Mouse (Mus musculus) cortical plate, adult 2 months (tissue): ENCODE measurements around the gene Lrrn2. TPM values are rescaled to one million over a fixed set of nuclear protein-coding genes. Genes with fewer than 3 reads are reported as not detected.

Source experiments
- H3K27ac ChIP-seq: fragments of 200-500 bp; 2 replicates; pipeline ENCODE4 v1.5.1; 2012; ENCODE audit warnings: low read length, control low read depth, inconsistent platforms; ENCODE audit not compliant: insufficient read depth
- H3K4me1 ChIP-seq: fragments of 200-500 bp; 2 replicates; pipeline ENCODE4 v1.6.1; 2011; ENCODE audit warnings: low read length; ENCODE audit not compliant: control insufficient read depth, insufficient read depth
- H3K4me3 ChIP-seq: fragments of 200-500 bp; 2 replicates; pipeline ENCODE4 v1.5.1; 2011; ENCODE audit warnings: mild to moderate bottlenecking, low read length, control low read depth; ENCODE audit not compliant: insufficient read depth
- CTCF ChIP-seq: fragments of 200-500 bp; IDR thresholded peaks from 2 replicates; pipeline ENCODE4 v1.5.1; 2011; ENCODE audit warnings: mild to moderate bottlenecking, control low read depth, low read length; ENCODE audit not compliant: insufficient read depth; ENCODE audit errors: extremely low read depth
- POLR2A ChIP-seq: fragments of 200-500 bp; IDR thresholded peaks from 2 replicates; pipeline ENCODE4 v1.6.1; 2011; ENCODE audit warnings: mild to moderate bottlenecking, low read length, control low read depth; ENCODE audit not compliant: insufficient read depth; ENCODE audit errors: extremely low read depth
- polyA plus RNA-seq: library from polyadenylated mRNA; depleted of rRNA; stranded (reverse); fragments of >200 nt; gene quantifications from 2 replicates; pipeline ENCODE4 v1.2.3, GENCODE M21; 2012

Lrrn2 gene
- polyA plus RNA-seq, 1 experiment: 57.8 TPM

- H3K4me1 ChIP-seq: peaks cover 9% of the 10 kb centered on the region
- no peak overlapping the region for H3K27ac ChIP-seq
- TF ChIP-seq CTCF: no peak
- TF ChIP-seq POLR2A: no peak
- no peak overlapping the region for H3K4me3 ChIP-seq
These were observed 29.3 kb upstream of the Lrrn2 start for GRCm38 (mm10) chr1:132850809-132851208.

DNA sequence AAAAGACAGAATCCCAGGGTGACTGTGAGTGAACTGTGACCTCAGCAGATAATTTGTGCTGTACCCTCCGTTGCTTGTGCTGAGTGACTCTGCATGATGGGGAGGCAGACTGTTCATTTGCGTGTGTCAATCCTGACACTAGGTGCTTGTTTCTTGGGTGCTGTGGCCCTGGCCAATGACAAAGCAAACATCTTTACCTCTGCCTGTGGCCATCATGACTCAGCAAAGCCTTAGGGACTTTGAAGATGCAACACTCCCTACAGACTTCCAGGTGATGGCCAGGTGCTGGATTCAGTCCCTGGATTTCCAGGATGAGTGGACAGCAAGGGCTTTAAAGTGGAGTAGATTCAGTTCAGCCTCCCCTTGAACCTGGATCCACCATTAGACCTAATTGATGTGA, 28.8 kb upstream of the Lrrn2 start:
- no peak overlapping the region for H3K27ac ChIP-seq
- peaks cover 9% of the 10 kb centered on the region for H3K4me1 ChIP-seq
- TF ChIP-seq CTCF (no peak), POLR2A (no peak)
- H3K4me3 ChIP-seq: no peak overlapping the region

DNA sequence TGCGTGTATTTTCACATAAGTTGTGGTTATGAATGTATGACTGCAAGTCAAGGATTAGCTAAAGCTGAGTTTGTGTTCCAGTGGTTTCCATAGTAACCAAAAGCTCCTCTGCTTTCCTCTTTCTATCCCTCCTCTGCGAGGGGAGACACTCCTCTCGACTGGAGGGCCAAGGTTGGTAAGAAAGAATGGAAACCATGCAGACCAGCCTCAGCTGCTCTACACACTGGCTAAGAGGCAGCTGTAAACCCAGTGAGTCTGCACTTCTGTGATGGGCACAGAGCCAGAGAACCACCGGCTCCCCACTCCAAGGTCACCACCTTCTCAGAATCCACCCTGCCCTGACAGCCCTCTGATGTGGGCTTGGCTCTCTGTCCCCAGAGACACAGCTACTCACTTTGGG, 28.3 kb upstream of the Lrrn2 start:
- TF ChIP-seq POLR2A: no peak
- TF ChIP-seq CTCF: no peak
- Histone ChIP-seq H3K27ac (no peak overlapping the region), H3K4me3 (no peak overlapping the region), H3K4me1 (peaks cover 9% of the 10 kb centered on the region)

GRCm38 (mm10) chr1:132853312-132853711, 26.8 kb upstream of the Lrrn2 start:
- Histone ChIP-seq H3K4me1 (peaks cover 9% of the 10 kb centered on the region), H3K4me3 (no peak overlapping the region), H3K27ac (no peak overlapping the region)
- TF ChIP-seq CTCF (no peak), POLR2A (no peak)

- TF ChIP-seq POLR2A (no peak), CTCF (no peak)
- H3K4me1 ChIP-seq: no peaks in the 10 kb centered on the region; the same call in 1 of the 2 replicates
- no peak overlapping the region for H3K4me3 ChIP-seq
- H3K27ac ChIP-seq: no peak overlapping the region
These were observed 21.3 kb upstream of the Lrrn2 start for GRCm38 (mm10) chr1:132858516-132859383.

DNA sequence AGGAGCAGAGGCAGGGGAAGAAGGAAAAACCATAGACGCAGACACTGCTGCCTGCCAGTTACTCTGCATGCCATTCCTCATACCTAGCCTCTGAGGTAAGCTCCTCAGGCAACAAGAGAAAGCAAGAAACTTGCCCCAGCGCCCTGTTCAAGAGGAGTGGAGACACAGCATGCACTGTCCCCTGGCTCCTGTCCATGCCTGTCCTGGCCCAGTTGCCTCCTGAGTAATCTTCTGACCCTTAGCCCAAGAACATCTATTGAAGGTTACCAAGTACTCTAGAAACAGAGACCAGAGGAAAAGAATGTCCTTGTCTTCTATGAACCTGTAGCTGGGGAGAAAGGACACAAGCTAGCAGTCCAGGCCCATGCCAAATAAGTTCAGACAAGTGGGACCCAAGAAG, 15.9 kb upstream of the Lrrn2 start:
- TF ChIP-seq POLR2A (no peak), CTCF (no peak)
- no peak overlapping the region for H3K4me3 ChIP-seq
- no peaks in the 10 kb centered on the region for H3K4me1 ChIP-seq
- no peak overlapping the region for H3K27ac ChIP-seq

DNA sequence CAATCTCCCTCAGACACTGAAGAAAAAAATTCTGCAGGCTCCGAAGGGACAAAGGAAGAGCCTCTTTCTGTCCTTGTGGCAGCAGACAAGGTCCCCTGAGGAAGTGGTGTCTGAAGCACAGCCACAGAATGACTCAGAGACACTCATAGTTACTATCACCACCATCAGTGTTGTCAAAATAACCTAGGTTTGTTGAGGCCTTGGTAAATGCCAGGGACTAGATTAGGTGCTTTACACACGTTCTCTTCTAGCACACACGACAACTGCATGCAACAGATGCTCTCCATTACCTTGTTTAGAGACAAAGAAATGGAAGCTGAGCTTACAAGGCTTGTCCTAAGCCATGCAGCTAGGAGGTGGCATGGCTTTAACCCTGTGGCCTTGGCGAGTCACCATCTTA, 14.5 kb upstream of the Lrrn2 start:
- TF ChIP-seq POLR2A (no peak), CTCF (no peak)
- H3K4me3 ChIP-seq: no peak overlapping the region
- H3K27ac ChIP-seq: no peak overlapping the region
- H3K4me1 ChIP-seq: no peaks in the 10 kb centered on the region

- Histone ChIP-seq H3K4me1 (no peaks in the 10 kb centered on the region), H3K27ac (no peak overlapping the region), H3K4me3 (no peak overlapping the region)
- TF ChIP-seq POLR2A (no peak), CTCF (no peak)
These were observed 9.7 kb upstream of the Lrrn2 start for GRCm38 (mm10) chr1:132870327-132870726.

- Histone ChIP-seq H3K27ac (no peak overlapping the region), H3K4me3 (no peak overlapping the region), H3K4me1 (peaks cover 2% of the 10 kb centered on the region)
- TF ChIP-seq POLR2A (no peak), CTCF (no peak)
These were observed 992 bp upstream of the Lrrn2 start for GRCm38 (mm10) chr1:132878951-132879610.

GRCm38 (mm10) chr1:132879801-132880160, 292 bp upstream of the Lrrn2 start:
- peaks cover 6% of the 10 kb centered on the region for H3K4me1 ChIP-seq
- H3K27ac ChIP-seq: peak overlapping the region; percentile 82
- peak overlapping the region; percentile 61 for H3K4me3 ChIP-seq
- no peak for TF ChIP-seq POLR2A
- no peak for TF ChIP-seq CTCF
